Mouse (Mus musculus) E14TG2a.4 (cell line): ENCODE results near the gene Abcg1.

Experiments used
- H3K27me3 ChIP-seq: 2 replicates; pipeline ENCODE4 v1.6.1; 2014; ENCODE audit warnings: low read length, control low read depth; ENCODE audit not compliant: insufficient read depth
- H3K36me3 ChIP-seq: 2 replicates; pipeline ENCODE4 v1.6.1; 2014; ENCODE audit warnings: low read length, control low read depth; ENCODE audit not compliant: insufficient read depth
- H3K4me1 ChIP-seq: replicated peaks from 2 replicates; pipeline ENCODE4 v1.6.1; 2014; ENCODE audit warnings: low read depth, low read length, control low read depth
- H3K4me3 ChIP-seq: replicated peaks from 2 replicates; pipeline ENCODE4 v1.5.1; 2014; ENCODE audit warnings: mild to moderate bottlenecking, low read length
- H3K9me3 ChIP-seq: 2 replicates; pipeline ENCODE4 v1.6.1; 2014; ENCODE audit warnings: low read length, control low read depth
- CTCF ChIP-seq: conservative IDR thresholded peaks from 2 replicates; pipeline ENCODE4 v1.5.1; 2014; ENCODE audit warnings: low read length
- NANOG ChIP-seq: IDR thresholded peaks from 2 replicates; pipeline ENCODE4 v1.6.1; 2014; ENCODE audit warnings: borderline replicate concordance, low read length, mixed read lengths
- POU5F1 ChIP-seq: IDR thresholded peaks from 2 replicates; pipeline ENCODE4 v1.6.1; 2014; ENCODE audit warnings: low read length, borderline replicate concordance

Abcg1 gene

DNA sequence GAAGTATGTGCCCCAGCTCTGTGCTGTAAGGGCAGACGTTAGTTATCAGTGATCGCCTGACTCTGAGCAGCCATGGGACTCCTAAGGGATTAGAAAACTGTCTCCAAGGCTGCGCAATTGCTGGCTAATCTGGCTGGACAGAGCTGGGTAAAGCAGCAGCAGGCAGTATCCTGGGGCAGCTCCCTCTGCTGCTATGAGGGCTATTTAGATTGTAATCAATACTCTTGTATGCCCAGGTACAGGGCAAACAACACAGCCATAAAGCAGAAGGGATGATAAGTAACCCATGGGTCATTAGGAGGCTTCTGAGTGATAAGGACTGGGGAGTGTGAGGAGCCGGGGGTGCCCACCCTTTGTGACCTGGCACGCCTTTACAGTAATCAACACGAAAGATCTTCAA lies 77.4 kb downstream of the Abcg1 start:
- no peak for TF ChIP-seq CTCF
- no peak for TF ChIP-seq POU5F1
- no peak for TF ChIP-seq NANOG
- Histone ChIP-seq H3K4me3 (no peak overlapping the region), H3K27me3 (no peaks in the 10 kb centered on the region), H3K4me1 (peaks cover 24% of the 10 kb centered on the region), H3K9me3 (no peaks in the 10 kb centered on the region), H3K36me3 (no peaks in the 10 kb centered on the region)

DNA sequence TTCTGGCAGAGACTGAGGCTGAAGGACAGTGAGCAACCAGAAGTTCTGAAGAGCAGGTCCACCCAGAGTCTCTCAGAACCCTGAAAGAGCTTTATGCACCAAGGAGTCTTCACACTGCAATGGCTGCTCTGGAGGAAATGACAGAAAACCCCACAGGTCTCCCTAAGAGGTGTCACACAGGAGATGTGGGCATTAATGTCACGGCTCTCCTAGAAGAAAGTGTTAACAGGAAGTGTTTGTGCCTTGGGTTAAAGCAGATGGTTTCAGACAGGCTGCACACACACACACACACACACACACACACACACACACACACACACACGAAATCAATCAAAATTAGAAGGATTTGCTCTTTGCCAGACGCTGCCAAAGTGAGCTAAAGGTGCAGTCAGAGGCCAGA lies 78.8 kb downstream of the Abcg1 start:
- Histone ChIP-seq H3K27me3 (no peaks in the 10 kb centered on the region), H3K9me3 (no peaks in the 10 kb centered on the region), H3K4me3 (no peak overlapping the region), H3K36me3 (no peaks in the 10 kb centered on the region), H3K4me1 (peaks cover 24% of the 10 kb centered on the region)
- no peak for TF ChIP-seq POU5F1
- TF ChIP-seq CTCF: no peak
- TF ChIP-seq NANOG: no peak

DNA sequence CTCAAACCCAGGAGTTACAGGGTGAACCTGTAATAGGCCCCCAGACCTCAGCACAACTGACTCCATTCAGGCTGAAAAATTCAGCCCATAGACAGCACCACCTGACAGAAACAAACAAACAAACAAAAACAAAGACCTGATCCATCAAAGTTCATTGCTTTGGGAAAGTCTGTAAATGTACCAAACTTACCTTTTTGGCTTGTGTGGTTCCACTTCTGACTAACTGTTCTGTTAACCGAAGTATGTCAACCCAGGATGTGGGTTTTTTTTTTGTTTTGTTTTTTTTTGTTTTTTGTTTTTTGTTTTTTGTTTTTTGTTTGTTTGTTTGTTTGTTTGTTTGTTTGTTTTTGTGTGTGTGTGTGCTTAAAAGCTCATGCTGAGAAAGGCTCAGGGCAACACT lies 79.3 kb downstream of the Abcg1 start:
- H3K36me3 ChIP-seq: no peaks in the 10 kb centered on the region
- H3K4me1 ChIP-seq: peaks cover 24% of the 10 kb centered on the region
- no peak for TF ChIP-seq NANOG
- no peak for TF ChIP-seq CTCF
- TF ChIP-seq POU5F1: no peak
- H3K27me3 ChIP-seq: no peaks in the 10 kb centered on the region
- H3K4me3 ChIP-seq: no peak overlapping the region
- H3K9me3 ChIP-seq: no peaks in the 10 kb centered on the region

DNA sequence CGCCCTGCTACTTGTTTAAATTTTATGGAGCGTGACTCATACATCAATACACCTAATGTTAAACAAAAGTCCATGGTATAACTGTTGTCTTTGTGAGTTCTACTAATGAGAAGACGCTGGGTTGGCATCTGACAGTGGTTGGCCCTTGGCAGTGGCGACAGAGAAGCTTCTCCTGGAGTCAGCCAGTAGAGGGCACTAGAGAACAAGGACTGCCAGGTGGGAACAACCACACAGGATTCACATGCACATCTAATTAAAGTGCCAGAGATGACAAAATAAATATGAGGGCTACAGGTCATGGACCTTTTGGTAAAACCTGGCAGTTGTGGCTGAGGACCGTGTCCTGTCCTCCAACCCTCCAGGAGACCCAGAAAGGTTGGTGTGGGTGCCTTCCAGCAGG lies 80.9 kb downstream of the Abcg1 start:
- H3K9me3 ChIP-seq: no peaks in the 10 kb centered on the region
- H3K27me3 ChIP-seq: 0 out of 2 replicates have a peak, but pooled peaks cover 6% of the 10 kb centered on the region
- no peak overlapping the region for H3K4me3 ChIP-seq
- H3K4me1 ChIP-seq: peaks cover 24% of the 10 kb centered on the region
- TF ChIP-seq NANOG (no peak), CTCF (peak; percentile 70)
- no peaks in the 10 kb centered on the region for H3K36me3 ChIP-seq

DNA sequence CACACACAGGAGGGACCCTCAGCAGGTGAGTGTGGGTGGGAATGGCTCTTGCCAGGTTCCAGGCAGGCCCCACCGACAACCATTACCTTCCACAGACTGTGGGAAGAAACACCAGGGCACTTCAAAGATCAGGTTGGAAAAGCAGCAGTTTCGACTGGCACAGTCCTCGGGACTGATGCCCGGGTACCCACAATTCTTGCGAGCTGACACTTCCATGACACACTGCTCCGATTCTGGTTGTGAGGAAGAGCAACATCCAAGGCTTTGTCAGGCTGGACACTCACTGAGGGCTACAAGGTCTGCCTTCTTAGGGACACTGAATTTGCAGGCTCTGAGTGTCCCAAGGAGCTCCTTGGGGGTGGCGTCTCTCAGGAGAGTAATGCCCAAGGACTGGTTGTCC lies 84.6 kb downstream of the Abcg1 start:
- H3K9me3 ChIP-seq: peaks cover 7% of the 10 kb centered on the region; the same call in 1 of the 2 replicates
- peaks cover 23% of the 10 kb centered on the region for H3K4me1 ChIP-seq
- H3K27me3 ChIP-seq: peaks cover 13% of the 10 kb centered on the region; the same call in 1 of the 2 replicates
- no peaks in the 10 kb centered on the region for H3K36me3 ChIP-seq
- TF ChIP-seq CTCF: no peak
- no peak for TF ChIP-seq POU5F1
- TF ChIP-seq NANOG: no peak
- no peak overlapping the region for H3K4me3 ChIP-seq

DNA sequence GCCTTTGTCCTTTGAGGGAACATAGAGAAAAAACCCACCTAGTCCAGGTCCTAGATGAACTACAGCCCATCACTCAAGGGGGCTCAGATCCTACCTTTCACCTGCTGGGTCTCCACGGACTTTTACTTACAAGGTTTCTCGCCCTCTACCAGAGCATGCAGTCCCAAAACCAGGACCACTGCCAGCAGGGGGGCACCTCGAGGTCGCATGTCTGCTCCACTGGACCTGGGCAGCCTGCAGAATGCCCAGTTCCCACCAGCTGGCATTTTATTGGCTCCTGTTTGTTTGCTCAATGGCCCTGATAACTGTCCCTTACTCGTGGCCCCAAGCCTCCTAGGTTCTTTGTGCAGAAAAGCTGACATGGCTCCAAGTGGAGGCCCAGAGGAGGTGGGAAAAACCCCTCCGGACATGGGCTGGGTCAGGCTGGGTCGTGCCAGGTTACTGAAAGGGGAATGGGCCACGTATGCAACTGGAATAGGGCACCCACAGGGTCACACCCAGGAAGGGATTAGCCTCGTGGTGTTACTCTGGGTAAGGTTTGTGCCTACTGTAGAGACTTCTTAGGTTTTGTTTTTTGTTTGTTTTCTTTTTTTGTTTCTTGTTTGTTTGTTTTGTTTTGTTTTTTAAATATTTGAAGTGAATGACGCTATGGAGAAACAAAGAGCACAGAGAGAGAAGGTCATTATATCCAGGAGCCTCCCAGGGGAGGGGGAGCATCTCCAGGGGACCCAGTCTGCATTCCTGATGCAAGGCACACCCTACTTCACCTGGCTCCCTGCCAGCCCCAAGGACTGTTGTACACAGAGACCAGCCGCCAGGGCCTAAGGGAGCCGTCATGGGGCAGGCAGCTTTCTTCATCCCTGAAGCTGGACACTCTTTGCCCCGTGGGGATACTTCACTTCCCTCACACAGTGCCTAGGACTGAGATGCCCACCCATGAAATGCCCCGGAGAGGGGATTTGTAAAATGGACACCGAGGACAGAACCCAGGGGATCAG lies 86.9 kb downstream of the Abcg1 start, which contains the start of gene Tff2:
Tff2 (minus strand) TSS at position 243 of the 998 bp plus-strand sequence.
- H3K9me3 ChIP-seq: peaks cover 7% of the 10 kb centered on the region; the same call in 1 of the 2 replicates
- TF ChIP-seq POU5F1 (no peak), NANOG (no peak), CTCF (no peak)

DNA sequence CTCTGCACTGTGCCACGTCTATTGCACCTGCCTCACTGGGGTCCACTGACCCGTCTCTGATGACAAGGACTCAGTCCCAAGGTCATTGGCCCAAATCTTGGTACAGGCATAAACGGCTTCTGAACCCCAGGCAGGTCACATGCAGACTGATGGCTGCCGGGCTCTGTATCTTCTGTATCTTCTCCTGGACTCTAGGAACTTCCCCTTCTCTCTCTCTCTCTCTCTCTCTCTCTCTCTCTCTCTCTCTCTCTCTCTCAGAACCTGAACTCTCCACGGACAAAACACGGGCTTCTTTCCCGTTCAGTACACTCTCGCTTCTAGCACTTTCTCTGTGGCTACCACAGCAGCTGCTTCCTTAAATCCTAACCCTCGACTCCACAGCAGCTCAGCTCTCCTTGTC lies 88.5 kb downstream of the Abcg1 start:
- TF ChIP-seq NANOG (no peak), POU5F1 (no peak), CTCF (no peak)
- Histone ChIP-seq H3K4me3 (no peak overlapping the region), H3K36me3 (no peaks in the 10 kb centered on the region), H3K9me3 (peaks cover 7% of the 10 kb centered on the region; the same call in 1 of the 2 replicates), H3K4me1 (peaks cover 15% of the 10 kb centered on the region), H3K27me3 (peaks cover 13% of the 10 kb centered on the region; the same call in 1 of the 2 replicates)

More for the DNA sequence above, 86.9 kb downstream of the Abcg1 start, which contains the start of gene Tff2:
- peaks cover 13% of the 10 kb centered on the region; the same call in 1 of the 2 replicates for H3K27me3 ChIP-seq
- no peak within 1 kb of the TSS for H3K4me3 ChIP-seq
- peaks cover 18% of the 10 kb centered on the region for H3K4me1 ChIP-seq
- no peaks in the 10 kb centered on the region for H3K36me3 ChIP-seq

GRCm38 (mm10) chr17:31152512-31152911 lies 95.0 kb downstream of the Abcg1 start:
- peaks cover 7% of the 10 kb centered on the region; the same call in 1 of the 2 replicates for H3K27me3 ChIP-seq
- H3K9me3 ChIP-seq: no peaks in the 10 kb centered on the region
- no peaks in the 10 kb centered on the region for H3K36me3 ChIP-seq
- H3K4me1 ChIP-seq: no peaks in the 10 kb centered on the region
- TF ChIP-seq CTCF (no peak), NANOG (no peak), POU5F1 (no peak)
- no peak overlapping the region for H3K4me3 ChIP-seq
